Mouse (Mus musculus): ENCODE data around the gene Irak4. TPM values are rescaled to one million over a fixed set of nuclear protein-coding genes. Genes with fewer than 3 reads are reported as not detected.

The Irak4 gene
- polyA plus RNA-seq, 2 experiments, result 1.7 TPM

DNA sequence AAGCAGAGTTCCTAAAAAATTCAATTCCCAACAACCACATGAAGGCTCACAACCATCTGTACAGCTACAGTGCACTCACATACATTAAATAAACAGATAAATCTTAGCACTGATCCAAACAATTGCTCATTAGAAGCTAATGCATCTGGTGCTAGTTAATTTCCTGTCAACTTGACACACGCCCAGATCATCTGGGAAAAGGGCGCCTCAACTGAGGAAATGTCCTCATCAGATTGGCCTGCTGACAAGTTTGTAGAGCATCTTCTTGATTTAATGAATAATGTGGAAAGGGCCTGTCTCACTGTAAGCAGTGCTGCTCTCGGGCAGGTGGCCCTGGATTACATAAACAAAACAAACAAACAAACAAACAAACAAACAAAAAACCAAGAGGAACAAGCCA lies 12.9 kb upstream of the Irak4 start:
- no peak for ATAC-seq (ENCODE audit: insufficient read depth)
- Histone ChIP-seq H3K4me3 (ENCODE audit: insufficient read depth in 1 of 2, low read depth in 2 of 2, low read length in 2 of 2) (no peak overlapping the region), H3K27ac (no peak overlapping the region), H3K9me3 (ENCODE audit: control insufficient read depth, low read length) (no peaks in the 10 kb centered on the region), H3K9ac (replicated peaks) (no peak overlapping the region), H3K4me2 (ENCODE audit: low read depth) (no peak overlapping the region), H3K4me1 (replicated peaks; ENCODE audit: control insufficient read depth in 2 of 2, insufficient read depth in 2 of 2, low read length in 1 of 2) (no peaks in the 10 kb centered on the region), H3K27me3 (ENCODE audit: control insufficient read depth, insufficient read depth, low read length) (no peaks in the 10 kb centered on the region), H3K36me3 (replicated peaks; ENCODE audit: control insufficient read depth, insufficient read depth, low read depth) (no peaks in the 10 kb centered on the region)
- WGBS (ENCODE audit: insufficient replicate concordance), result 67% methylated on average over 3 of the region's 3 CpGs
- no peak for DNase-seq (ENCODE audit: low read depth in 3 of 3, low spot score in 3 of 3)
- TF ChIP-seq EP300 (IDR thresholded peaks at IDR 0.05; ENCODE audit: low read depth), result no peak
- no peak for TF ChIP-seq CTCF (IDR thresholded peaks at IDR 0.05; ENCODE audit: low read depth)

GRCm38 (mm10) chr15:94532306-94532705 lies 11.1 kb upstream of the Irak4 start:
- 62% methylated on average over 5 of the region's 5 CpGs for WGBS (ENCODE audit: insufficient replicate concordance)
- ATAC-seq (ENCODE audit: insufficient read depth), result no peak

GRCm38 (mm10) chr15:94532956-94533355 lies 10.5 kb upstream of the Irak4 start:
- Histone ChIP-seq H3K4me3 (ENCODE audit: insufficient read depth in 1 of 2, low read depth in 2 of 2, low read length in 2 of 2) (no peak overlapping the region), H3K9ac (replicated peaks) (no peak overlapping the region), H3K9me3 (ENCODE audit: control insufficient read depth, low read length) (no peaks in the 10 kb centered on the region), H3K27ac (no peak overlapping the region), H3K4me1 (replicated peaks; ENCODE audit: control insufficient read depth in 2 of 2, insufficient read depth in 2 of 2, low read length in 1 of 2) (no peaks in the 10 kb centered on the region), H3K4me2 (ENCODE audit: low read depth) (no peak overlapping the region), H3K36me3 (replicated peaks; ENCODE audit: control insufficient read depth, insufficient read depth, low read depth) (no peaks in the 10 kb centered on the region), H3K27me3 (ENCODE audit: control insufficient read depth, insufficient read depth, low read length) (no peaks in the 10 kb centered on the region)
- WGBS (ENCODE audit: insufficient replicate concordance), result 79% methylated on average over 6 of the region's 6 CpGs
- DNase-seq (ENCODE audit: low read depth in 3 of 3, low spot score in 3 of 3) (no peak), ATAC-seq (ENCODE audit: insufficient read depth) (no peak)
- TF ChIP-seq EP300 (IDR thresholded peaks at IDR 0.05; ENCODE audit: low read depth) (no peak), CTCF (IDR thresholded peaks at IDR 0.05; ENCODE audit: low read depth) (no peak)

More at GRCm38 (mm10) chr15:94532306-94532705, 11.1 kb upstream of the Irak4 start:
- Histone ChIP-seq H3K9me3 (ENCODE audit: control insufficient read depth, low read length) (no peaks in the 10 kb centered on the region), H3K4me1 (replicated peaks; ENCODE audit: control insufficient read depth in 2 of 2, insufficient read depth in 2 of 2, low read length in 1 of 2) (no peaks in the 10 kb centered on the region), H3K4me3 (ENCODE audit: insufficient read depth in 1 of 2, low read depth in 2 of 2, low read length in 2 of 2) (no peak overlapping the region), H3K27me3 (ENCODE audit: control insufficient read depth, insufficient read depth, low read length) (no peaks in the 10 kb centered on the region), H3K4me2 (ENCODE audit: low read depth) (no peak overlapping the region), H3K9ac (replicated peaks) (no peak overlapping the region), H3K36me3 (replicated peaks; ENCODE audit: control insufficient read depth, insufficient read depth, low read depth) (no peaks in the 10 kb centered on the region), H3K27ac (no peak overlapping the region)
- no peak for TF ChIP-seq CTCF (IDR thresholded peaks at IDR 0.05; ENCODE audit: low read depth)
- TF ChIP-seq EP300 (IDR thresholded peaks at IDR 0.05; ENCODE audit: low read depth), result no peak
- no peak for DNase-seq (ENCODE audit: low read depth in 3 of 3, low spot score in 3 of 3)

GRCm38 (mm10) chr15:94535521-94535920 lies 7.9 kb upstream of the Irak4 start:
- 48% methylated on average over 7 of the region's 7 CpGs for whole genome bisulfite sequencing (ENCODE audit: insufficient replicate concordance)
- DNase-seq (ENCODE audit: low read depth in 3 of 3, low spot score in 3 of 3) (no peak), ATAC-seq (ENCODE audit: insufficient read depth) (no peak)
- Histone ChIP-seq H3K4me1 (replicated peaks; ENCODE audit: control insufficient read depth in 2 of 2, insufficient read depth in 2 of 2, low read length in 1 of 2) (no peaks in the 10 kb centered on the region), H3K36me3 (replicated peaks; ENCODE audit: control insufficient read depth, insufficient read depth, low read depth) (no peaks in the 10 kb centered on the region), H3K9ac (replicated peaks) (no peak overlapping the region), H3K27me3 (ENCODE audit: control insufficient read depth, insufficient read depth, low read length) (no peaks in the 10 kb centered on the region), H3K4me3 (ENCODE audit: insufficient read depth in 1 of 2, low read depth in 2 of 2, low read length in 2 of 2) (no peak overlapping the region), H3K9me3 (ENCODE audit: control insufficient read depth, low read length) (no peaks in the 10 kb centered on the region), H3K27ac (no peak overlapping the region), H3K4me2 (ENCODE audit: low read depth) (no peak overlapping the region)
- TF ChIP-seq CTCF (IDR thresholded peaks at IDR 0.05; ENCODE audit: low read depth), result no peak
- TF ChIP-seq EP300 (IDR thresholded peaks at IDR 0.05; ENCODE audit: low read depth), result no peak

DNA sequence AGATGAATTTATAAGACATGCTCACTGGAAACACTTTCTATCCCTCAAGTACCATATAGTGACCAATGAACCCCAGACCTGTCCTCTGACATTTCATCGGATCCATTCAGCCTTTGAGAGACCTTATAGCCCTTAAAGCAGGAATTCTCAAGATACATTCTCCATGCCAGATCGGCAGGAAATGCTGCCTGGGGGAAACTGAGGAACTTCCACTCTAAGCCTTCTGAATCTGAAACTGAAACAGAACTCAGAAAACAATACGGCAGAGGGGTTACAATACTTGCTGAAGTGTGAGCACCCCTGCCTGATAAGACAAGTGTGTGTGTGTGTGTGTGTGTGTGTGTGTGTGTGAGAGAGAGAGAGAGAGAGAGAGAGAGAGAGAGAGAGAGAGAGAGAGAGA lies 4.1 kb upstream of the Irak4 start:
- no peaks in the 10 kb centered on the region for H3K9me3 ChIP-seq (ENCODE audit: control insufficient read depth, low read length)
- no peak overlapping the region for H3K4me3 ChIP-seq (ENCODE audit: insufficient read depth in 1 of 2, low read depth in 2 of 2, low read length in 2 of 2)
- H3K27me3 ChIP-seq (ENCODE audit: control insufficient read depth, insufficient read depth, low read length), result no peaks in the 10 kb centered on the region
- H3K4me2 ChIP-seq (ENCODE audit: low read depth), result no peak overlapping the region
- ATAC-seq (ENCODE audit: insufficient read depth) (no peak), DNase-seq (ENCODE audit: low read depth in 3 of 3, low spot score in 3 of 3) (no peak)
- WGBS (ENCODE audit: insufficient replicate concordance), result 71% methylated on average over 3 of the region's 3 CpGs
- peaks cover 0 to 4% of the 10 kb centered on the region in 2 experiments; a peak in 3 of 4 replicates for H3K4me1 ChIP-seq (replicated peaks; ENCODE audit: control insufficient read depth in 2 of 2, insufficient read depth in 2 of 2, low read length in 1 of 2)
- H3K27ac ChIP-seq, result no peak overlapping the region
- no peaks in the 10 kb centered on the region for H3K36me3 ChIP-seq (replicated peaks; ENCODE audit: control insufficient read depth, insufficient read depth, low read depth)
- no peak overlapping the region for H3K9ac ChIP-seq (replicated peaks)
- TF ChIP-seq EP300 (IDR thresholded peaks at IDR 0.05; ENCODE audit: low read depth), result no peak
- no peak for TF ChIP-seq CTCF (IDR thresholded peaks at IDR 0.05; ENCODE audit: low read depth)

Measured in liver, embryonic 14.5 days (tissue).